Mouse (Mus musculus) midbrain, embryonic 12.5 days (tissue): ENCODE results near the gene Hdgf. TPM values are rescaled to one million over a fixed set of nuclear protein-coding genes. Genes with fewer than 3 reads are reported as not detected.

ENCODE experiments used
- polyA plus RNA-seq: library from polyadenylated mRNA; unstranded; fragments of >200 nt; fragmentation: Nextera tagmentation; extraction: Ambion mirVana; gene quantifications from 2 replicates; pipeline ENCODE4 v1.2.1, GENCODE M21; 2016

Gene Hdgf
- polyA plus RNA-seq, 1 experiment from 2014 or later: 243 TPM

Other genes starting within 250 kb of the Hdgf start
- gene Lrrc71, start 157.7 kb upstream of the Hdgf start, polyA plus RNA-seq: 0.62 and 0.73 TPM in 2 replicates
- gene Ntrk1, start 111.2 kb upstream of the Hdgf start, polyA plus RNA-seq: 3.0 and 3.9 TPM in 2 replicates
- 1.2 TPM in 2 replicates for gene Insrr, start 109.4 kb upstream of the Hdgf start, polyA plus RNA-seq
- 8.9 and 12.6 TPM in 2 replicates for gene Pear1, start 82.0 kb upstream of the Hdgf start, polyA plus RNA-seq
- not detected in 2 replicates for gene Sh2d2a, start 59.6 kb upstream of the Hdgf start, polyA plus RNA-seq
- gene Prcc, start 20.7 kb upstream of the Hdgf start, polyA plus RNA-seq: 15.7 and 15.9 TPM in 2 replicates
- gene Mrpl24, start 13.2 kb downstream of the Hdgf start, polyA plus RNA-seq: 73.5 and 77.8 TPM in 2 replicates
- gene Isg20l2, start 24.0 kb downstream of the Hdgf start, polyA plus RNA-seq: 78.7 and 79.0 TPM in 2 replicates
- gene Rrnad1, start 24.4 kb downstream of the Hdgf start, polyA plus RNA-seq: 23.5 and 24.2 TPM in 2 replicates
- gene Crabp2, start 42.3 kb downstream of the Hdgf start, polyA plus RNA-seq: 291 and 335 TPM in 2 replicates
- gene Nes, start 64.8 kb downstream of the Hdgf start, polyA plus RNA-seq: 183 and 196 TPM in 2 replicates
- gene Bcan, start 93.9 kb downstream of the Hdgf start, polyA plus RNA-seq: 0.63 and 1.1 TPM in 2 replicates
- 0.13 and 0.43 TPM in 2 replicates for gene Hapln2, start 121.3 kb downstream of the Hdgf start, polyA plus RNA-seq
- 26.5 and 27.1 TPM in 2 replicates for gene Gpatch4, start 136.8 kb downstream of the Hdgf start, polyA plus RNA-seq
- gene Naxe, start 152.2 kb downstream of the Hdgf start, polyA plus RNA-seq: 124 and 128 TPM in 2 replicates
- gene Ttc24, start 172.0 kb downstream of the Hdgf start, polyA plus RNA-seq: not detected in 2 replicates
- 20.7 and 20.8 TPM in 2 replicates for gene Iqgap3, start 175.7 kb downstream of the Hdgf start, polyA plus RNA-seq
- 15.1 and 17.6 TPM in 2 replicates for gene Mef2d, start 236.1 kb downstream of the Hdgf start, polyA plus RNA-seq